Mouse (Mus musculus): Measurements from ENCODE around the gene Gpr34.

Gene Gpr34

GRCm38 (mm10) chrX:13670342-13670741 is 38.5 kb downstream of the Gpr34 start:
- no peak for DNase-seq (ENCODE audit: low spot score)

DNA sequence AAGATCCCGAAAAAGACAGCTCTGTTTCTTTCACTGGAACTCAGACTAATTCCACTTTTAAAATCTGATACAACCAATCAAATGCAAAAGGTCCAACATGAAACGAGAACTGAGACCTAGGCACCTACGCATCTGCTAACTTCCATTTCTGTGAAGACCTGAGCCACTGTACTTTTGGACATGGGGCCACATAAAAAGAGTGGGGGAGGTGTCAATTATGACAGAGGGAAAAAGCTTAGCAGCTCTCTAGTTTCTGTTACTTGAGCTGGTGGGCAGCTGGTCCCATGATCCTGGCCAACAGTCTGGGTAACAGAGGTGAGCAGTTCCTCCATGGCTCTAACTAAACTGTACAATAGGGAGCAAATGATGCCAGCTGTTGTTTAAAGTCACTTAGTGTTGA is 41.1 kb downstream of the Gpr34 start:
- DNase-seq (ENCODE audit: low spot score), result no peak

DNA sequence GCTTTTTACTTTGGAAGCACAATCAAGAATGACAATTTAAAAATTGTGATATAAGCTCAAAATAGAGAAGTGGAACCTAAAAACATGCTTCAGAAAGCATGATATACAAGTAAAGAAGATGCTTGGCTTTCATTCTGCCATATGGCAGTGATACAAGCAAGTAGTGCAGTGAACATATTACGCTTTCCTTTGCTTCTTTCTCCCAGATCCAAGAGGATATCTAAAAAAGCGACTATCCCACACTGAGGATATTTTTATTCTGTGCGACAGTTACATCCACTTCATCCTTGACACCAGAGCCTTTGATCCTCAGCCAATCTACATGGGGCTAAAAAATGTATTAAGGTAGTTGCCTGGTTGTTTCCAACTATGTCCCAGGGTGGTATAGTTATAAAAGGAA is 49.9 kb downstream of the Gpr34 start:
- no peak for DNase-seq (ENCODE audit: low spot score)

DNA sequence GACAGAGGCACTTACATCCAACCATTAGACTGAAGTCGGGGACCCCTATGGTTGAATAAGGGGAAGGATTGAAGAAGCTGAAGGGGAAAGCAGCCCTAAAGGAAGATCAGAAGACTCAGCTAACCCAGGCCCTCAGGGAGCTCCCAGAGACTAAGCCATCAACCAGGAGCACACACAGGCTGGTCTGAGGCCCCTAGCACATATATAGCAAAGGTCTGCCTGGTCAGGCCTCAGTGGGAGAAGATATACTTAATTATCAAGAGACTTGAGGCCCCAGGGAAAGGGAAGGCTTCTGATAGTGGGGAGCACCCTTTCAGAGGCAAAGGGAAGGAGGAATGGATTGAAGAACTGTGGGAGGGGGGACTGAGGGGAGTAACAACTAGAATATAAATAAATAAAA is 54.7 kb downstream of the Gpr34 start:
- DNase-seq (ENCODE audit: low spot score), result no peak

DNA sequence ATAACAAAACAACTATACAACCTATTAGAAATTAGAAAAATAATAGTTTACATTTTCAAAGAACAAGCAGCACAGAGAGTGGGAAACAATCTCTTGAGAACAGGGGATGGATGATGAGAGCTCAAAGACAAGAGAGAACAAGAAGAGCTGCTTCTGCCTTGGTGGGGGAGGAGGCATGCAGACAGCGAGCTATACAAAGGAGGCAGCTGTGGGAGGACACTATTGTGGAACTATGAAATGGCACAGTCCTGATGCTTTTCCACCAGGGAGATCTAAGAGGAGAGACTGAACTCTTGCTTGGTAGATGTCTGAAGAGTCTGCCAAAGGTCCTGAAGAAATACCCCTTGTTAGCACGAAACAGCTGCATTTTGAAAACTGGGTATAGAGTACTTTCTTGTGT is 56.5 kb downstream of the Gpr34 start:
- DNase-seq (ENCODE audit: low spot score), result no peak

All from adipocyte (in vitro differentiated cells).